Mouse (Mus musculus): ENCODE results near the gene Klf12. TPM values are rescaled to one million over a fixed set of nuclear protein-coding genes. Genes with fewer than 3 reads are reported as not detected.

Gene Klf12
- polyA plus RNA-seq, 1 experiment from 2014 or later = 9.1 TPM

- no peak for ATAC-seq (ENCODE audit: low FRiP score, low TSS enrichment)
- Histone ChIP-seq H3K9me3 (ENCODE audit: low read length) (no peaks in the 10 kb centered on the region), H3K4me1 (ENCODE audit: insufficient read depth, low read length) (no peaks in the 10 kb centered on the region), H3K4me3 (ENCODE audit: low read length) (no peak overlapping the region), H3K27ac (ENCODE audit: low read length) (no peak overlapping the region), H3K27me3 (ENCODE audit: insufficient read depth, low read length) (no peaks in the 10 kb centered on the region), H3K36me3 (ENCODE audit: insufficient read depth, low read length) (no peaks in the 10 kb centered on the region), H3K9ac (replicated peaks; ENCODE audit: low read length) (no peak overlapping the region), H3K4me2 (replicated peaks; ENCODE audit: low read depth, low read length) (no peak overlapping the region)
- 75% methylated on average over 10 of the region's 10 CpGs for WGBS
These were observed 434.1 kb downstream of the Klf12 start for GRCm38 (mm10) chr14:99850350-99850749.

DNA sequence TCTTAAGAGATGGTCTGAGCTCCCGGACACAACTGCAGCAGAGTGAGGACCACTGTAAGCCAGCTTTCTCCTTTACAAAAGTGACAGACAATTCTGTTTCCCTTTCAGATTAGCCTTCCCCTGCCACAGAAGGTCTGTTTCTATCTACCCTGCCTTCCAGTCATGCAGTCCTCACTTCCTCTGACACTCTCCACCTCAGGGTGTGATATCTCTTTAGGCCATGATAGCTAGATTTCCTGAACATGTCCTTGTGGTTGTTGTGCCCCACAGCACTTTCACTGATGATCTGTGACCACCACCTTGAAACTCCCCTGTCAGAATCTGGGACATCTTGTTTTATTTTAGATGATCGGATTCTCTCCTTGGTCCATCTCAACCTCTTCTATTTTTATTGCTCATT, 437.0 kb downstream of the Klf12 start:
- Histone ChIP-seq H3K27ac (ENCODE audit: low read length) (no peak overlapping the region), H3K9ac (replicated peaks; ENCODE audit: low read length) (no peak overlapping the region), H3K4me1 (ENCODE audit: insufficient read depth, low read length) (no peaks in the 10 kb centered on the region), H3K27me3 (ENCODE audit: insufficient read depth, low read length) (no peaks in the 10 kb centered on the region), H3K9me3 (ENCODE audit: low read length) (no peaks in the 10 kb centered on the region), H3K4me2 (replicated peaks; ENCODE audit: low read depth, low read length) (no peak overlapping the region), H3K36me3 (ENCODE audit: insufficient read depth, low read length) (no peaks in the 10 kb centered on the region), H3K4me3 (ENCODE audit: low read length) (no peak overlapping the region)
- WGBS = 89% methylated on average over 2 of the region's 2 CpGs
- ATAC-seq (ENCODE audit: low FRiP score, low TSS enrichment) = no peak

GRCm38 (mm10) chr14:99826713-99827112, 457.8 kb downstream of the Klf12 start:
- 50% methylated on average over 1 of the region's 1 CpGs for WGBS
- H3K27ac ChIP-seq (ENCODE audit: low read length) = no peak overlapping the region
- H3K9ac ChIP-seq (replicated peaks; ENCODE audit: low read length) = no peak overlapping the region
- H3K4me2 ChIP-seq (replicated peaks; ENCODE audit: low read depth, low read length) = no peak overlapping the region
- ATAC-seq (ENCODE audit: low FRiP score, low TSS enrichment) = no peak
- no peak overlapping the region for H3K4me3 ChIP-seq (ENCODE audit: low read length)
- no peaks in the 10 kb centered on the region for H3K27me3 ChIP-seq (ENCODE audit: insufficient read depth, low read length)
- no peaks in the 10 kb centered on the region for H3K4me1 ChIP-seq (ENCODE audit: insufficient read depth, low read length)
- no peaks in the 10 kb centered on the region for H3K9me3 ChIP-seq (ENCODE audit: low read length)
- no peaks in the 10 kb centered on the region for H3K36me3 ChIP-seq (ENCODE audit: insufficient read depth, low read length)

All from kidney, embryonic 16.5 days (tissue).